Mouse (Mus musculus) liver, adult 2 months (tissue): Measurements from ENCODE around the gene Gm28043. TPM values are rescaled to one million over a fixed set of nuclear protein-coding genes. Genes with fewer than 3 reads are reported as not detected.

Experiments used
- DNase-seq: peaks from one replicate; pipeline ENCODE4 v3.0.0-alpha.2; 2011; ENCODE audit warnings: low read depth, low spot score; ENCODE audit errors: extremely low read depth
- H3K27ac ChIP-seq: fragments of 200-500 bp; replicated peaks from 2 replicates; pipeline ENCODE4 v1.5.1; 2012; ENCODE audit warnings: low read depth, mild to moderate bottlenecking, control low read depth, inconsistent platforms, low read length; ENCODE audit not compliant: insufficient read depth
- H3K27me3 ChIP-seq: fragments of 200-500 bp; 2 replicates; pipeline ENCODE4 v1.6.1; 2012; ENCODE audit warnings: mild to moderate bottlenecking, moderate library complexity, low read length, inconsistent platforms; ENCODE audit not compliant: control insufficient read depth, insufficient read depth
- H3K36me3 ChIP-seq: fragments of 200-500 bp; 2 replicates; pipeline ENCODE4 v1.6.1; 2012; ENCODE audit warnings: low read length, inconsistent platforms; ENCODE audit not compliant: control insufficient read depth, insufficient read depth
- H3K4me1 ChIP-seq: fragments of 200-500 bp; 2 replicates; pipeline ENCODE4 v1.6.1; 2011; ENCODE audit warnings: low read length; ENCODE audit not compliant: control insufficient read depth, insufficient read depth
- H3K4me3 ChIP-seq: fragments of 200-500 bp; 2 replicates; pipeline ENCODE4 v1.5.1; 2011; ENCODE audit warnings: low read depth, mild to moderate bottlenecking, control low read depth, low read length, moderate library complexity; ENCODE audit not compliant: insufficient read depth
- H3K79me2 ChIP-seq: fragments of 200-500 bp; 2 replicates; pipeline ENCODE4 v1.6.1; 2012; ENCODE audit warnings: inconsistent platforms, mild to moderate bottlenecking, low read length, moderate library complexity; ENCODE audit not compliant: control insufficient read depth, insufficient read depth
- H3K9ac ChIP-seq: fragments of 200-500 bp; 2 replicates; pipeline ENCODE4 v1.6.1; 2012; ENCODE audit warnings: low read depth, mild to moderate bottlenecking, control low read depth, inconsistent platforms, low read length
- CTCF ChIP-seq: fragments of 200-500 bp; IDR thresholded peaks from 2 replicates; pipeline ENCODE4 v1.5.1; 2011; ENCODE audit warnings: low read depth, low read length, control low read depth
- POLR2A ChIP-seq: fragments of 200-500 bp; IDR thresholded peaks from 2 replicates; pipeline ENCODE4 v1.6.1; 2011; ENCODE audit warnings: low read length, control low read depth; ENCODE audit not compliant: insufficient read depth; ENCODE audit errors: extremely low read depth
- WGBS: fragments of 180-500 bp; shearing (Covaris S2); methylation state at CpG from one replicate; pipeline ENCODE4 v1.1.7; 2018; 5-methylcytosine and 5-hydroxymethylcytosine counted together
- polyA plus RNA-seq: library from polyadenylated mRNA; depleted of rRNA; stranded (reverse); fragments of >200 nt; gene quantifications from 2 replicates; pipeline ENCODE4 v1.2.3, GENCODE M21; 2012
- total RNA-seq: library from RNA; depleted of rRNA; stranded (reverse); fragments of >200 nt; gene quantifications from 2 replicates; pipeline ENCODE4 v1.2.3, GENCODE M21; 2014

Gm28043 gene
- total and polyA plus RNA-seq, 2 experiments = 0.60 to 1.9 TPM

DNA sequence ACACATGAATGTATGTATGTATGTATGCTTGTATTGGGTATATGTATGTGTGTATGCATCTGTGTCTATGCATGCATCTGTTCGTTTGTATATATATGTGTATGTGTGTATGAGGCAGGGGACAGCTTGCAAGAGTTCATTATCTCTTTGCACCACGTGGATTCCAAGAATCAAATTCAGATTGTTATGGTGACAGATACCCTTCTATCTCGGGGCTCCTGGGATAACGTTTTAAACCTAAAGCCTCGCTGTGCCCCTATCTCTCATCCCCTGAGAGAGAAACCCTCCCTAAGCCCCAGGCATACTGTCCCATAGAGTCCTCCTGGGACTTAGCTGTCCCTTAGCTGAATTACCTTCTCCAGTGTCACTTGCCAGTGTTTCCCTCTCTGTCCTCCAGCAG, 31.1 kb upstream of the Gm28043 start:
- no peak for TF ChIP-seq POLR2A
- TF ChIP-seq CTCF = no peak
- Histone ChIP-seq H3K4me1 (no peaks in the 10 kb centered on the region; the same call in 1 of the 2 replicates), H3K4me3 (no peak overlapping the region), H3K79me2 (no peaks in the 10 kb centered on the region), H3K36me3 (no peaks in the 10 kb centered on the region; the same call in 1 of the 2 replicates), H3K9ac (no peak overlapping the region), H3K27me3 (no peaks in the 10 kb centered on the region), H3K27ac (no peak overlapping the region)
- 91% methylated on average over 5 of the region's 5 CpGs for WGBS
- no peak for DNase-seq

DNA sequence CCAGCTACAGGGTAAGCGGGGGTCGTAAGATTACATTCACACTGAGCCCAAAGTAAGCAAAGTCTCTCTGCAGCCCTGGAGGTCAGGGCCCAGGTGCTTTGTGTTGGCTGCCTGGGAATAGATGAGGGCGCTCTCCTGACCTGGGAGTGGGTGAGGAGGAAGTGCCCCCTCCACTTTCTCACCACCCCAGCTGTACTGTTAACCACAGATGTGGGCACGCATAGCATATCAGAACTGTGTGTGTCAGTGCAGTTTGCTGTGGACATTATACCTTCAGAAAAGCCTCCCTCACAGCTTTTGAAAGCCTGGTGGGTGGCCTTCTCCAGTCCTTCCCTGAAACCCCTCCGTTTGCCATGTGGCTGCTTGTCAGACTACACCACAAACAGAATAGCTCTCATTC, 30.4 kb upstream of the Gm28043 start:
- Histone ChIP-seq H3K27me3 (no peaks in the 10 kb centered on the region), H3K27ac (no peak overlapping the region), H3K4me1 (no peaks in the 10 kb centered on the region; the same call in 1 of the 2 replicates), H3K9ac (no peak overlapping the region), H3K4me3 (no peak overlapping the region), H3K79me2 (no peaks in the 10 kb centered on the region), H3K36me3 (no peaks in the 10 kb centered on the region; the same call in 1 of the 2 replicates)
- 92% methylated on average over 5 of the region's 5 CpGs for WGBS
- TF ChIP-seq CTCF (no peak), POLR2A (no peak)
- no peak for DNase-seq

GRCm38 (mm10) chr17:29584737-29585136, 29.9 kb upstream of the Gm28043 start:
- TF ChIP-seq CTCF (no peak), POLR2A (no peak)
- DNase-seq = no peak
- no peaks in the 10 kb centered on the region for H3K27me3 ChIP-seq
- no peaks in the 10 kb centered on the region for H3K79me2 ChIP-seq
- no peak overlapping the region for H3K4me3 ChIP-seq
- no peaks in the 10 kb centered on the region; the same call in 1 of the 2 replicates for H3K36me3 ChIP-seq
- H3K4me1 ChIP-seq = no peaks in the 10 kb centered on the region; the same call in 1 of the 2 replicates
- H3K27ac ChIP-seq = no peak overlapping the region
- H3K9ac ChIP-seq = no peak overlapping the region
- 89% methylated on average over 3 of the region's 3 CpGs for WGBS

DNA sequence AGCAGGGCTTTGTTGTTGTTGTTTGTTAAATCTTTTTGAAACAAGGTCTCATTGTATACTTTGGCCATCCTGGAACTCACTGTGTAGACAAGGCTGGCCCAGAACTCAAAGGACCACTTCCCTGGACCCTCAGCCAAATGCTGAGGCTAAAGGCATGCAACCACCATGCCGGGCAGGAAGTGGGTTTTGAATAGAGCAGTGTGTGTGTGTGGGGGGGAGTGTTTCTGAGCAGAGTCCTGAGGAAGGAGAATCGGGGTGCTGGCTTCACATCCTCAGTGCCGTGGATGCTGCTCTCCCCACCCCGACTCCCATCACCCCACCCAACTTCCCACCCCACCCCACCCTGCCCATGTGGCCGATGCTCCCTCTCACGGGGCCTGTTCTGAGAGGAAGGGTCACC, 29.2 kb upstream of the Gm28043 start:
- no peak overlapping the region for H3K4me3 ChIP-seq
- H3K27me3 ChIP-seq = no peaks in the 10 kb centered on the region
- DNase-seq = no peak
- H3K4me1 ChIP-seq = no peaks in the 10 kb centered on the region
- no peaks in the 10 kb centered on the region for H3K79me2 ChIP-seq
- H3K9ac ChIP-seq = no peak overlapping the region
- 93% methylated on average over 6 of the region's 6 CpGs for WGBS
- no peak for TF ChIP-seq CTCF
- TF ChIP-seq POLR2A = no peak
- no peak overlapping the region for H3K27ac ChIP-seq
- no peaks in the 10 kb centered on the region; the same call in 1 of the 2 replicates for H3K36me3 ChIP-seq

- 91% methylated on average over 9 of the region's 9 CpGs for WGBS
- Histone ChIP-seq H3K79me2 (no peaks in the 10 kb centered on the region), H3K27ac (no peak overlapping the region), H3K4me1 (no peaks in the 10 kb centered on the region), H3K9ac (no peak overlapping the region), H3K4me3 (no peak overlapping the region), H3K27me3 (no peaks in the 10 kb centered on the region), H3K36me3 (no peaks in the 10 kb centered on the region)
- no peak for TF ChIP-seq CTCF
- no peak for DNase-seq
These were observed 27.8 kb upstream of the Gm28043 start for GRCm38 (mm10) chr17:29586921-29587320.

DNA sequence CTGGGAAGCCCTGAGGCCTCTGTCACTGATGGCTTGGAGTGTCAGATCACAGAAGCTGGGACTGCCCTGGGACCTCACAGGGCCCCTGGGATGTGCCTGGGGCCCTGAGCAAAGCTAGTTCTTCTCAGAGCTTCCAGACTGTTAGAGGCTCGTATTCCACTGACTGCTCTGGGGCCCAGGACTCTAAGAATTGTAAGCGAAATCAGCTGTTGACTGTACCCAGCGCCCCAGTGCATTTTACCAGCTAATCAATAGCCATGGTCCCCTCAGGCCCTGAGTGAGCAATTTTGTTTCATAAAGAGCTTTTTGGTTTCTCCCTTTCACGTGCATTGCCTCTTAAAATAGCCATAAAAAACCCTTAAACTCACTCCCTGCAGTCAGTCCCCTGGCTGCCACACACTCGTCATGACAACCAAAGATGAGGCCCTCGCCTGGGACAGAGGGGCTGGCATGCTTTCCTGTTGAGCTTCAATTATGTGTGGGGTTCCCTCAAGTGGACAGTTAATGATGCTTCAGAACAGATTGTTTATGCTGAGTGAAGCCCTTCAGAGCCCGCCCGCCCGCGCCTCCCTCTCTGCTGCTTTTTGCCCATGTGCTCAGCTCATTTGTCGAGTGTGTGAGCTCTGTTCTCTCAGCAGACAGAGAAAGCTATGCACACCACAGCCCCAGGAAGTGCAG, 25.3 kb upstream of the Gm28043 start:
- Histone ChIP-seq H3K4me1 (no peaks in the 10 kb centered on the region), H3K27me3 (no peaks in the 10 kb centered on the region), H3K9ac (no peak overlapping the region), H3K4me3 (no peak overlapping the region), H3K36me3 (no peaks in the 10 kb centered on the region), H3K79me2 (no peaks in the 10 kb centered on the region), H3K27ac (no peak overlapping the region)
- TF ChIP-seq CTCF (no peak), POLR2A (no peak)
- WGBS = 93% methylated on average over 11 of the region's 11 CpGs
- no peak for DNase-seq
